Mouse (Mus musculus) forebrain, embryonic 14.5 days (tissue): ENCODE data around the gene Aqp12. TPM values are rescaled to one million over a fixed set of nuclear protein-coding genes. Genes with fewer than 3 reads are reported as not detected.

Experiments used
- polyA plus RNA-seq: library from polyadenylated mRNA; unstranded; fragments of >200 nt; fragmentation: Nextera tagmentation; extraction: Ambion mirVana; gene quantifications from 2 replicates; pipeline ENCODE4 v1.2.1, GENCODE M21; 2014

Gene Aqp12
- polyA plus RNA-seq, 1 experiment from 2014 or later, result not detected

Other genes with a start within 250 kb of the Aqp12 start
- gene Gpc1, start 174.7 kb upstream of the Aqp12 start, polyA plus RNA-seq, result 58.4 and 66.8 TPM in 2 replicates
- 1.5 and 2.4 TPM in 2 replicates for gene Ankmy1, start 103.4 kb upstream of the Aqp12 start, polyA plus RNA-seq
- 12.2 and 12.7 TPM in 2 replicates for gene Dusp28, start 99.4 kb upstream of the Aqp12 start, polyA plus RNA-seq
- gene Rnpepl1, start 95.6 kb upstream of the Aqp12 start, polyA plus RNA-seq, result 15.5 and 20.1 TPM in 2 replicates
- gene Capn10, start 72.0 kb upstream of the Aqp12 start, polyA plus RNA-seq, result 40.2 and 52.8 TPM in 2 replicates
- gene Gpr35, start 55.5 kb upstream of the Aqp12 start, polyA plus RNA-seq, result 0.29 and 0.33 TPM in 2 replicates
- gene Kif1a, start 95.6 kb downstream of the Aqp12 start, polyA plus RNA-seq, result 182 and 247 TPM in 2 replicates
- not detected in 2 replicates for gene Agxt, start 128.9 kb downstream of the Aqp12 start, polyA plus RNA-seq
- 0.10 and 0.19 TPM in 2 replicates for gene 2310007B03Rik, start 154.6 kb downstream of the Aqp12 start, polyA plus RNA-seq
- 0.19 and 0.56 TPM in 2 replicates for gene Crocc2, start 162.4 kb downstream of the Aqp12 start, polyA plus RNA-seq
- 1.8 and 2.5 TPM in 2 replicates for gene Sned1, start 229.5 kb downstream of the Aqp12 start, polyA plus RNA-seq